Mouse (Mus musculus) heart, embryonic 16.5 days (tissue): ENCODE measurements around the gene Trim7. TPM values are rescaled to one million over a fixed set of nuclear protein-coding genes. Genes with fewer than 3 reads are reported as not detected.
A peak's percentile ranks its signal among the peaks of the same experiment; 100 is the strongest.

Experiments used
- ATAC-seq: fragments of 200-750 bp; cut with Nextera tagmentation; replicated peaks from 2 replicates; pipeline ENCODE4 v1.8.0; 2017; ENCODE audit warnings: moderate number of reproducible peaks; ENCODE audit not compliant: insufficient read depth, low FRiP score; ENCODE audit errors: extremely low read depth
- H3K27ac ChIP-seq: fragments of 300-500 bp; sonication (generic); 2 replicates; pipeline ENCODE4 v1.5.1; 2014; ENCODE audit warnings: mild to moderate bottlenecking, low read length, control low read depth, moderate library complexity
- H3K27me3 ChIP-seq: fragments of 300-500 bp; sonication (generic); 2 replicates; pipeline ENCODE4 v1.6.1; 2014; ENCODE audit warnings: low read length, mixed read lengths; ENCODE audit not compliant: control insufficient read depth, insufficient read depth
- H3K36me3 ChIP-seq: fragments of 300-500 bp; sonication (generic); 2 replicates; pipeline ENCODE4 v1.6.1; 2014; ENCODE audit not compliant: control insufficient read depth, insufficient read depth
- H3K4me1 ChIP-seq: fragments of 300-500 bp; sonication (generic); 2 replicates; pipeline ENCODE4 v1.6.1; 2014; ENCODE audit warnings: low read length, mixed read lengths; ENCODE audit not compliant: control insufficient read depth, insufficient read depth
- H3K4me2 ChIP-seq: fragments of 300-500 bp; sonication (generic); 2 replicates; pipeline ENCODE4 v1.6.1; 2014; ENCODE audit warnings: low read depth, mild to moderate bottlenecking, control low read depth, low read length
- H3K4me3 ChIP-seq: fragments of 300-500 bp; sonication (generic); 2 replicates; pipeline ENCODE4 v1.5.1; 2014; ENCODE audit warnings: mild to moderate bottlenecking, control low read depth, low read length
- H3K9ac ChIP-seq: fragments of 300-500 bp; sonication (generic); 2 replicates; pipeline ENCODE4 v1.6.1; 2014; ENCODE audit warnings: low read length, control low read depth
- H3K9me3 ChIP-seq: fragments of 300-500 bp; sonication (generic); replicated peaks from 2 replicates; pipeline ENCODE4 v1.6.1; 2016; ENCODE audit warnings: low read length; ENCODE audit not compliant: control insufficient read depth
- WGBS: fragments of 180-500 bp; shearing (Covaris S2); extraction: QIAGEN DNeasy Blood & Tissue Kit; methylation state at CpG from one replicate; pipeline ENCODE4 v1.1.7; 2014; 5-methylcytosine and 5-hydroxymethylcytosine counted together
- polyA plus RNA-seq: library from polyadenylated mRNA; unstranded; fragments of >200 nt; fragmentation: Nextera tagmentation; extraction: Ambion mirVana; gene quantifications from 2 replicates; pipeline ENCODE4 v1.2.1, GENCODE M21; 2015

Gene Trim7
- polyA plus RNA-seq, 1 experiment from 2014 or later, result 0.98 TPM

DNA sequence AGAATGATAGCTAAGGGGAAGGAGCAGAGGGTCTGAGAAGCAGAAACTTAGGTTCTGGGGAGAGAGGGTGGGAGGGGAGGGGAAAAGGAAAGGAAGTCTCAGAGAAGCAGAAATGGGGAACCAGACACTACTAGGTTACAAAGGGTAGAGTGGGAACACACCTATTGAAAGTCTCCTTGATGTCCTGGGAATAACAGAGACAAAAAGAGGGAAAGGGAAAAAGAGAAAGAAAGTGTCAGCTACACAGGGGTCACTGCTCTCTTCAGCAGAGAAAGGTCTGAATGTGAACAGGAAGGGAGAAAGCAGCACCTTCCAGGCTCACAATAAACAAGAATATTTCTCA, 17.7 kb upstream of the Trim7 start:
- no peak overlapping the region for H3K4me2 ChIP-seq
- no peak overlapping the region for H3K4me3 ChIP-seq
- peaks cover 87% of the 10 kb centered on the region for H3K36me3 ChIP-seq

DNA sequence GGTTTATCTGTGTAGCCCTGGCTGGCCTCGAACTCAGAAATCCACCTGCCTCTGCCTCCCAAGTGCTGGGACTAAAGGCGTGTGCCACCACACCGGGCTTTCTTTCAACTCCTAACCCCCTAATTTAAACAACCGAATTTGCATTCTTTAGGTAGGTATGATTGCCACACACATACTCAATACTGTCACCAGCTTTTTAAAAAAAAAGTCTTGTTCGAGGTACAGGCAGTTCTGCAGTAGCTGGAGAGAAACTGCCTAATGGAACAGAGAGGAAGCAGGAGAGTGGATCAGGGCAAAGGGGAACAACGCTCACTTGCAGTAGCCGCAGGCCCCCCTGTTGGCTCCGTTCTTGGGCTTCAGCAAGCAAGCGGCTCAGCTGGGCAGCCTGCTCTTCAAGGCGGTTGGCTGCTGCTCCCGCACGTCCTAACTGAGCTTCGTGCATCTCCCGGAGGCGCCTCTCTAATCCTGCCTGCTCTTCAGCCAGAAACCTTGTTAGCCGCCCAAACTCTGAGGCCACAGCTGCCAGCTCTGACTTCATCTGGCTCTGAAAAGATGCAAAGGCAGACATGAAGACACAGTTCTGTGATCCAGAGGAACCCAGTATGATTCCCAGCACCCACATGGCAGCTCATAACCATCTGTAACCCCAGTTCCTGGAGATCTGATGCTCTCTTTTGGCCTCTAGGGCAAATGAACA, 17.1 kb upstream of the Trim7 start:
- 69% methylated on average over 16 of the region's 16 CpGs for WGBS
- no peak overlapping the region for H3K27ac ChIP-seq
- H3K9ac ChIP-seq, result no peak overlapping the region
- no peaks in the 10 kb centered on the region for H3K4me1 ChIP-seq
- ATAC-seq, result no peak
- H3K4me3 ChIP-seq, result no peak overlapping the region
- H3K36me3 ChIP-seq, result peaks cover 83% of the 10 kb centered on the region
- no peaks in the 10 kb centered on the region for H3K27me3 ChIP-seq
- no peak overlapping the region for H3K4me2 ChIP-seq
- H3K9me3 ChIP-seq, result no peaks in the 10 kb centered on the region

More for the DNA sequence above, 17.7 kb upstream of the Trim7 start:
- H3K27me3 ChIP-seq, result no peaks in the 10 kb centered on the region
- H3K9me3 ChIP-seq, result no peaks in the 10 kb centered on the region
- H3K4me1 ChIP-seq, result no peaks in the 10 kb centered on the region
- ATAC-seq, result no peak
- H3K9ac ChIP-seq, result no peak overlapping the region
- no peak overlapping the region for H3K27ac ChIP-seq

DNA sequence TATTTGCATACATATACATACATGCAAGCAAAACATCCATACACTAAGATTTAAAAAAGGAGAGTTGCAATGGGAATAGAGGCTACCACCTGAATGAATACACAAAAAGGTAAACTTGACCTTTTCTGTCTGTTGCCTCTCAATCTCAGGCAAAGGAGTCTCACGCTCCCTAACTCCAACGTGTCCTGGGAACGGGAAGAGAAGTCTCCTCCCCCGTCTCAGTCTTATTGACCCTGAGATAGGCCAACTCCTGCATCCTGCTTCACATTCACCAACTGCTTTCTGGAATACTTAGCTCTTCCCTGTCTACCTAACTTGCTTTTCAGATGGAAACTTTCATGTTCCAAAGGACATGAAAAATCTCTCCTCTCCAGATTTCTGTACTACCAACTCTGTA, 16.5 kb upstream of the Trim7 start:
- 46% methylated on average over 4 of the region's 4 CpGs for WGBS
- H3K4me1 ChIP-seq, result no peaks in the 10 kb centered on the region

DNA sequence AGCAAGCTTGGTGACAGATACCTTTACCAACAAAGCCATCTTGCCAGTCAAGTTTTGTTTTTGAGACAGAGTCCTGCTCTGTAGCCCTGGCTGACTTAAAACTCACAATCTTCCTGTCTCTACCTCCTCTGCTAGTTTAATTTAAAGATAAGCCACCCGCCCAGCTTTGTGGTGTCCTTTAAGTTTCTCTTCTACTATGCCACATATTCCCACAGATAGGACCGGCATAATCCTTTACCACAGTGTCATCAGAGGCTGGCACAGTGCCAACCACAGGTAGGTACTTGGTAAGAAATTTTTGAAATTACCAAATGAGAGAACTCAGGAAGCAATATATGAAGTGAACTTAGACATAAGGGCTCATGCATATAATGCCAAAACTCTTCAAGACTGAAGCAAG, 15.8 kb upstream of the Trim7 start:
- no peak for ATAC-seq
- H3K27ac ChIP-seq, result no peak overlapping the region
- no peak overlapping the region for H3K4me3 ChIP-seq
- no peaks in the 10 kb centered on the region for H3K27me3 ChIP-seq
- no peak overlapping the region for H3K9ac ChIP-seq
- no peaks in the 10 kb centered on the region for H3K9me3 ChIP-seq
- 70% methylated on average over 2 of the region's 2 CpGs for WGBS
- H3K4me1 ChIP-seq, result peaks cover 5% of the 10 kb centered on the region
- peaks cover 71% of the 10 kb centered on the region for H3K36me3 ChIP-seq
- H3K4me2 ChIP-seq, result no peak overlapping the region

More for the DNA sequence above, 16.5 kb upstream of the Trim7 start:
- no peaks in the 10 kb centered on the region for H3K27me3 ChIP-seq
- H3K36me3 ChIP-seq, result peaks cover 78% of the 10 kb centered on the region
- no peak for ATAC-seq
- H3K27ac ChIP-seq, result no peak overlapping the region
- H3K9ac ChIP-seq, result no peak overlapping the region
- no peak overlapping the region for H3K4me3 ChIP-seq
- H3K4me2 ChIP-seq, result no peak overlapping the region
- H3K9me3 ChIP-seq, result no peaks in the 10 kb centered on the region

DNA sequence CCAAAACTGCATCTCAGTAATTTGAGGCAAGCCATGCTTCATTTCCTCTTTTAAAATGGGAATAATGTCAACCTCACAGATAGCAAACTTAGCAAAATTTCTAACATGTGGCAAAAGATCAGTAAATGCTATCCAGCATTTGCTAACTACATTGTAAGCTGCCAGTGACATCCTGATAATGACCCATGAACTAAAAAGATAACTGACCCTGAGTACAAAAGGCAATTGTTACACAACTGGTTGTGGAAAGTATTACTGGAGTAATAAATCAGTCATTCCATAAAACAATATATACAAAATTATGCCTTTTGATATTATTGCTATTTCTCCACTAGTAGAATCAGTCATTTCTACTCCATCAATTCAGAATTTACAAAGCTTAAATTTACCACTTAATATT, 12.2 kb upstream of the Trim7 start:
- Histone ChIP-seq H3K36me3 (peaks cover 41% of the 10 kb centered on the region), H3K9ac (no peak overlapping the region), H3K4me2 (no peak overlapping the region), H3K27me3 (no peaks in the 10 kb centered on the region), H3K9me3 (no peaks in the 10 kb centered on the region), H3K4me1 (peaks cover 17% of the 10 kb centered on the region), H3K27ac (no peak overlapping the region), H3K4me3 (no peak overlapping the region)
- no peak for ATAC-seq

DNA sequence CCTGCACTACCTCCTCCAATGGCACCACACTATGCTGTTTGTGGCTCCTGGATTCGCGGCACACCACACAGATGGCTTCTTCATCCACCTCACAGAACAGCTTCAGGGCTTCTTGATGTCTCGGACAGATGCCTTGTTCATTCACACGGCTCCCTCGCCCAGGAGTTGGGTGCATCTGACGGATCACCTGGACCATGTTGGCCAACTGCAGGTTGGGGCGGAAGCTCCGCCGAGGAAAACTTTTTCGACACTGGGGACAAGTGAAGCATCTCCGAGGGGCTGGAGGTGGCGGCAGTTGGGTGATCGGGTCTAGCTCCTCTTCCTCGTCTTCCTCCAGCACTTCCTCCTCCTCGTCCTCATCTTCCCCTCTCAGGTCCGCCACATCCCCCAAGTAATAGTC, 10.1 kb upstream of the Trim7 start:
- peaks cover 17% of the 10 kb centered on the region for H3K4me1 ChIP-seq
- peak overlapping the region; percentile 84 for H3K9ac ChIP-seq
- 68% methylated on average over 16 of the region's 16 CpGs for WGBS
- no peak for ATAC-seq
- H3K27me3 ChIP-seq, result no peaks in the 10 kb centered on the region
- H3K9me3 ChIP-seq, result no peaks in the 10 kb centered on the region
- H3K27ac ChIP-seq, result no peak overlapping the region
- peaks cover 24% of the 10 kb centered on the region for H3K36me3 ChIP-seq
- peak overlapping the region; percentile 85 for H3K4me3 ChIP-seq
- H3K4me2 ChIP-seq, result peak overlapping the region; percentile 97

DNA sequence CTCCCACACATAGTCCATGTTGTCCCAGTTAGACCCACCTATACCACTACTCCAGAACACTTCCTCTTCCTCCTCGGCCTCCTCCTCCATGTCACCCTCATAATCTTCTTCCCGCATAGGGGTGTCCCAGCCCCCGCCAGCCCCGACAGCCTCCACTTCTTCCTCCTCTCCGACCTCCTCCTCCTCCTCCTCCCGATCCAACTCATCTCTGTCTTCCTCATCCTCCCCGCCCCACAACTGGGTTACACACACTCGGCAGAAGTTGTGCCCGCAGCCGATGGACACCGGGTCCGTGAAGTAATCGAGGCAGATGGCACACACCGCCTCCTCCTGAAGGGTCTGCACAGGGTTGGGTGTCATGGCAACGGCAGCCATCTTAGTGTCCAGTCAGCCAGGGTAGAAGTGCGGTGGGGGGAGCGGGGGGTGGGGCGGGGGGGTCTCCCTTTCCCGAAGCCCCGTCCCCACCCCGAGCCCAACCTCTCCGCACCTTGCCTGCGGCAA, 9.6 kb upstream of the Trim7 start:
- Histone ChIP-seq H3K36me3 (peaks cover 21% of the 10 kb centered on the region), H3K9me3 (no peaks in the 10 kb centered on the region), H3K4me3 (peak overlapping the region; percentile 85), H3K4me1 (peaks cover 17% of the 10 kb centered on the region), H3K27me3 (no peaks in the 10 kb centered on the region), H3K4me2 (peak overlapping the region; percentile 97), H3K9ac (peak overlapping the region; percentile 84), H3K27ac (peak overlapping the region; percentile 83)
- 3% methylated on average over 19 of the region's 23 CpGs for WGBS
- peak; percentile 10 for ATAC-seq

DNA sequence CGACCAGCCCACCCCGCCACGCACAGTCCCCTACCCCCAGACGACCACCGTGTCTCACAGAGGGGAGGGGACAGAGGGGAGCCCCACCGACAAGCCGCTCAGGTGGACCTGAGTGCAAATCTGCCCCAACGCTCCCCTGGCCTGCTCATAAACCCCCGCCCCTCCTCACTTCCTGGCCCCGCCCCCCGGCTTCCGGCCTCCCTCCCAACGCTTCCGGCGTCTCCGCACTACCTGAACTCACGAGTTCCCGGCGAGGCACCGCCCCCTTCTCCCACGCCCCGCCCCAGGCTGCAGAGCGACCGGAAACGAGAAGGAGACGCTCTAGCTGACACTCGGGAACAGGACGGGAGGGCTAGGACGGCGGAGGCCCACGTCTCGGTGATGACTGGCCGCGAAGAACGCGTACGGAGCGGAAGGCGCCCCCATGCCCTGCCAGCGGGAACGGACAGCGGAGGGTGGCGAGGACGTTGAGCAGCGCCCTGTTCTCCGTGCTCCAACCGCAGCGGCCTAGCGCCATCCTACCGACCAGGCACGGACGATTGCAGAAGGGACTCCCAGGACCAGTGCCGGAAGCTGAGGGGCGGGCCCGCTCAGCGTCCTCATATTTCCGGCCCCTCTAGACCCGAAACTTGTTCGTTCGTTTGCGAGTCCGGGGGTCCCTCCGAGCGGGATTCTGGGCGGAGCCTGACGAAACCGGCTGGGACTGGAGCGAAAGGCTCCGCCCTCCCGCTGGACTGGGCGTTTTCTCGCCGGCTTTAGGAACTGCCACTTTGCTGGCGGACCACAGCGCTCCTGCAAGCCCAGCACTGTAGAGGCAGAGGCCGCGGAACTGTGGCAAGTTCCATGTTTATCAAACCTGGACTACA, 8.9 kb upstream of the Trim7 start, which contains the start of gene Trim41:
Gene Trim41, minus strand, starts transcription at position 554 of the 866 bp plus-strand sequence.
- peak within 1 kb of the TSS; percentile 98 for H3K27ac ChIP-seq
- H3K27me3 ChIP-seq, result no peaks in the 10 kb centered on the region
- H3K4me2 ChIP-seq, result peak within 1 kb of the TSS; percentile 97
- H3K4me1 ChIP-seq, result peaks cover 17% of the 10 kb centered on the region
- peak within 1 kb of the TSS; percentile 85 for H3K4me3 ChIP-seq
- no peaks in the 10 kb centered on the region for H3K9me3 ChIP-seq
- ATAC-seq, result peak; percentile 95
- peak within 1 kb of the TSS; percentile 84 for H3K9ac ChIP-seq
- peaks cover 14% of the 10 kb centered on the region for H3K36me3 ChIP-seq
- under 1% methylated on average over 77 of the region's 77 CpGs for WGBS

DNA sequence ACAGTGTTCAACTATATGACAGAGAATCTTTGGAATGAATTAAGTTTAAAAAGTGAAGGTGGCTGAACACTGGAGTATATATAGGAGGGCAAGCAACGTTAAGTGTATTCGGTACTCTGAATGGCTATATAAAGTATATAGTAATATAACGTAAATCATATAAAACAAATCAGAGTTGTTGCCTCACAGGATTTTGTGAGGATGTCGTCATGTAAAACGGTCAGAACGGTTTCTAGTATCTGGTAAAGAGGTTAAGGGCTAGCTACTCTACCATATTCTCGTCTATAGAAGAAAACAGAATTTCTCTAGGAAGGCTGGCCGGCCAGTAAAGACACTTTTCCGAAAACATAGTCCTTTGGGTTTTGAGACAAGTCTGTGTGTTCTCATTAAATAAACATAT, 8.1 kb upstream of the Trim7 start:
- peak overlapping the region; percentile 89 for H3K4me2 ChIP-seq
- WGBS, result 3% methylated on average over 9 of the region's 9 CpGs
- H3K27me3 ChIP-seq, result no peaks in the 10 kb centered on the region
- no peak for ATAC-seq
- peak overlapping the region; percentile 84 for H3K9ac ChIP-seq
- no peaks in the 10 kb centered on the region for H3K9me3 ChIP-seq
- peaks cover 6% of the 10 kb centered on the region; the same call in 1 of the 2 replicates for H3K36me3 ChIP-seq
- H3K27ac ChIP-seq, result peak overlapping the region; percentile 98
- H3K4me3 ChIP-seq, result peak overlapping the region; percentile 85
- H3K4me1 ChIP-seq, result peaks cover 17% of the 10 kb centered on the region
